Mouse (Mus musculus): ENCODE results near the gene a. TPM values are rescaled to one million over a fixed set of nuclear protein-coding genes. Genes with fewer than 3 reads are reported as not detected.
A peak's percentile ranks its signal among the peaks of the same experiment; 100 is the strongest.
"Not testable (repeated sequence)": the region's sequence is repeated elsewhere in the genome, so short reads cannot be mapped to it uniquely, and the experiment has no call there.

Gene a
- polyA plus RNA-seq, 1 experiment from 2014 or later = 17.7 TPM

DNA sequence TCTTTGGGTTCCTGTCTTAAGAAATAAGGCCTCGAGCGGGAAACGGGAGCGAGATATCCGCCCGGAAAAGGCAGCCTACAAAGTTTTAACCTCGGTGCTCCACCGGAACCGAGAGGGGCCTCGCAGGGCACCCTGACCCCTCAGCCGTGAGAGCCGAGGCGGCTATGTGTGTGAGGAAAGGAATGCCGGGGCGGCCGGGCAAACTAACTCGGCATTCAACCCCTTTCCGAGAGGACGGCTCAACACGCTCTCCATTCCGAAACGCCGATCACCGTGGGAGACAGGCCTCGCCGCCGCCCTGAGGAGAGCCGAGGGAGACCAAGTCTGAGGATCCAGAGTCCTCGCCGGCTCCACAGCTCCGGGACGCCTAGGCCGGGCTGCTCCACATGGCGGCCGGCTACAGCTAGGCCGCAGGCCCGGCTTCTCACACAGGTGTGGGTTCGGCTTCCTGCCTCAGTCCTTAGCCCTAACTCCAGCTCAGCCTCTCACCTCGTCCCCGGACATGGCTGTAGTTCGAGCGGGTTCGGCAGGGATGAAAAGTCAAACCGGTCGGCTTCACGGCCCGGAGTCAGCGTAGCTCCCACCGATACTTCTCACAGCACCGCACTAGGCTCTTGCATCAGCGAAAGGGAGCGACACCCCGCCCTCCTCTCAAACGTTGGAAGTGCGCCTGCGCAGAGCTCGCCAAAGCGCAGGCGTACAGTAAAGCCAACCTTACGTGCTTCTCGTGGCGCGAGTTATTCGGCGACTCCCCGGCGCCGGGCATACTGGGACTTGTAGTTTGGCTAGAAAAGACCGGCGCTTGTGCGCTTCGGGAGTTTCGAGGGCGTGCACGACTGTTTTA is 101.2 kb downstream of the a start, which contains the start of gene Eif2s2:
Gene Eif2s2 (minus strand): TSS at position 735 of the 844 bp plus-strand sequence.
- H3K4me2 ChIP-seq (ENCODE audit: low read depth, severe bottlenecking) = peak within 1 kb of the TSS; percentile 66
- 0% methylated on average over 75 of the region's 75 CpGs for WGBS
- H3K4me3 ChIP-seq (ENCODE audit: low read depth, low read length) = peak within 1 kb of the TSS; percentile 98
- DNase-seq (ENCODE audit: low spot score) = peak; percentile 96
- no peaks in the 10 kb centered on the region for H3K36me3 ChIP-seq (ENCODE audit: control insufficient read depth, insufficient read depth, low read length)
- peak; percentile 97 for ATAC-seq (ENCODE audit: insufficient number of reproducible peaks, low FRiP score, low TSS enrichment, low read depth)
- peak within 1 kb of the TSS; percentile 56; the same call in 1 of the 2 replicates for H3K27ac ChIP-seq (replicated peaks; ENCODE audit: low read depth, low read length)
- peak within 1 kb of the TSS; percentile 93 for H3K9ac ChIP-seq (ENCODE audit: low read length)
- H3K4me1 ChIP-seq (ENCODE audit: control insufficient read depth, insufficient read depth, low read length) = no peaks in the 10 kb centered on the region
- no peaks in the 10 kb centered on the region for H3K9me3 ChIP-seq (ENCODE audit: control insufficient read depth, low read length)
- no peaks in the 10 kb centered on the region for H3K27me3 ChIP-seq (ENCODE audit: control insufficient read depth, insufficient read depth, low read length)

DNA sequence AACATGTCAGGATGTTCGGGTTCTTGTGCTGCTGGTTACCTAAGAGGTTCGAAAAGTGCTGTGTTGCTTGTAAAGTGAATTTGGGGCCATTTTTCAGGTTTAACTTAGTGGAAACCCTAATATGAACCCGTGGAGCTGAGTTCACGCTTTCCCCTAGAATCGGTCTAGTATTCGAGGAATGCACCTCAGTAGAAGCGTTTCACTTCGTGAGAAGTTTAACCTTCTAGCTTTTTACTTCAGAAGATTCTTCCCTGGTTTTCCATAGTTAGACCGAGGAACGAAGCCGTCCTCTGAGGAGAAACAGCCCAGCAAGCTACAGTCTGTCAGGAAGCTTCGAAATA is 101.8 kb downstream of the a start:
- DNase-seq (ENCODE audit: low spot score) = no peak
- H3K27ac ChIP-seq (replicated peaks; ENCODE audit: low read depth, low read length) = no peak overlapping the region
- H3K27me3 ChIP-seq (ENCODE audit: control insufficient read depth, insufficient read depth, low read length) = no peaks in the 10 kb centered on the region
- H3K9me3 ChIP-seq (ENCODE audit: control insufficient read depth, low read length) = no peaks in the 10 kb centered on the region
- H3K4me3 ChIP-seq (ENCODE audit: low read depth, low read length) = peak overlapping the region; percentile 98
- peak overlapping the region; percentile 52 for H3K4me2 ChIP-seq (ENCODE audit: low read depth, severe bottlenecking)
- peak overlapping the region; percentile 93; the same call in 1 of the 2 replicates for H3K9ac ChIP-seq (ENCODE audit: low read length)
- no peaks in the 10 kb centered on the region for H3K4me1 ChIP-seq (ENCODE audit: control insufficient read depth, insufficient read depth, low read length)
- no peaks in the 10 kb centered on the region for H3K36me3 ChIP-seq (ENCODE audit: control insufficient read depth, insufficient read depth, low read length)
- ATAC-seq (ENCODE audit: insufficient number of reproducible peaks, low FRiP score, low TSS enrichment, low read depth) = no peak; the same call in 1 of the 2 replicates
- 13% methylated on average over 12 of the region's 12 CpGs for WGBS

DNA sequence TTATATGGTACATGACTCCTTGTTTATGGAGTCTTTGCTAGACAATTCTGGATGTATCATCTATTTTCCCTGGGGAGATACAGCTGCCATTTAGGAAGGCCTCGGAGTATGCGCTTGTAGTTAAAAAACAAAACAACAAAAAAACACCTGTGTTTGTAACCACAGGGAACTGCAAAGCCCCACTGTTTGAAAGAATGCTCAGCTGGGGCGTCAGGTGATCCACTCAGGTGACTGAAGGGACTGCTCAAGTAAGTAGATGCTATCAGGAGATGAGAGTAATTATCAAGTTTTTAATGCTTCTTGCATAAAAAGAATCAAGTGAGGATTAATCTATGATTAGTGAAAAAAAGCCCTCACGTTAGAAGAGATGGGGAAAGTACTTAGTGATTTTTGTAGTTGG is 102.3 kb downstream of the a start:
- H3K9me3 ChIP-seq (ENCODE audit: control insufficient read depth, low read length) = no peaks in the 10 kb centered on the region
- ATAC-seq (ENCODE audit: insufficient number of reproducible peaks, low FRiP score, low TSS enrichment, low read depth) (no peak), DNase-seq (ENCODE audit: low spot score) (peak; percentile 19)
- 64% methylated on average over 4 of the region's 4 CpGs for WGBS
- no peak overlapping the region for H3K4me3 ChIP-seq (ENCODE audit: low read depth, low read length)
- H3K36me3 ChIP-seq (ENCODE audit: control insufficient read depth, insufficient read depth, low read length) = no peaks in the 10 kb centered on the region
- no peaks in the 10 kb centered on the region for H3K4me1 ChIP-seq (ENCODE audit: control insufficient read depth, insufficient read depth, low read length)
- no peak overlapping the region for H3K4me2 ChIP-seq (ENCODE audit: low read depth, severe bottlenecking)
- no peaks in the 10 kb centered on the region for H3K27me3 ChIP-seq (ENCODE audit: control insufficient read depth, insufficient read depth, low read length)
- H3K27ac ChIP-seq (replicated peaks; ENCODE audit: low read depth, low read length) = no peak overlapping the region
- H3K9ac ChIP-seq (ENCODE audit: low read length) = no peak overlapping the region

GRCm38 (mm10) chr2:154899004-154899403 is 107.8 kb downstream of the a start:
- H3K4me2 ChIP-seq (ENCODE audit: low read depth, severe bottlenecking); H3K9ac ChIP-seq (ENCODE audit: low read length); H3K4me3 ChIP-seq (ENCODE audit: low read depth, low read length); ATAC-seq (ENCODE audit: insufficient number of reproducible peaks, low FRiP score, low TSS enrichment, low read depth); H3K9me3 ChIP-seq (ENCODE audit: control insufficient read depth, low read length); H3K4me1 ChIP-seq (ENCODE audit: control insufficient read depth, insufficient read depth, low read length); H3K36me3 ChIP-seq (ENCODE audit: control insufficient read depth, insufficient read depth, low read length); H3K27ac ChIP-seq (replicated peaks; ENCODE audit: low read depth, low read length); H3K27me3 ChIP-seq (ENCODE audit: control insufficient read depth, insufficient read depth, low read length): not testable (repeated sequence)
- 90% methylated on average over 8 of the region's 8 CpGs for WGBS
- peak; percentile 5 for DNase-seq (ENCODE audit: low spot score)

- H3K27me3 ChIP-seq (ENCODE audit: control insufficient read depth, insufficient read depth, low read length); H3K4me2 ChIP-seq (ENCODE audit: low read depth, severe bottlenecking); H3K4me3 ChIP-seq (ENCODE audit: low read depth, low read length); H3K9me3 ChIP-seq (ENCODE audit: control insufficient read depth, low read length); H3K36me3 ChIP-seq (ENCODE audit: control insufficient read depth, insufficient read depth, low read length); ATAC-seq (ENCODE audit: insufficient number of reproducible peaks, low FRiP score, low TSS enrichment, low read depth); DNase-seq (ENCODE audit: low spot score); H3K9ac ChIP-seq (ENCODE audit: low read length); H3K27ac ChIP-seq (replicated peaks; ENCODE audit: low read depth, low read length); H3K4me1 ChIP-seq (ENCODE audit: control insufficient read depth, insufficient read depth, low read length): not testable (repeated sequence)
- WGBS = 86% methylated on average over 4 of the region's 4 CpGs
These were observed 108.2 kb downstream of the a start for GRCm38 (mm10) chr2:154899412-154899811.

- no peaks in the 10 kb centered on the region for H3K36me3 ChIP-seq (ENCODE audit: control insufficient read depth, insufficient read depth, low read length)
- H3K4me1 ChIP-seq (ENCODE audit: control insufficient read depth, insufficient read depth, low read length) = no peaks in the 10 kb centered on the region
- WGBS = 87% methylated on average over 3 of the region's 3 CpGs
- H3K9me3 ChIP-seq (ENCODE audit: control insufficient read depth, low read length) = no peaks in the 10 kb centered on the region
- H3K27me3 ChIP-seq (ENCODE audit: control insufficient read depth, insufficient read depth, low read length) = no peaks in the 10 kb centered on the region
- H3K27ac ChIP-seq (replicated peaks; ENCODE audit: low read depth, low read length) = no peak overlapping the region
- no peak overlapping the region for H3K4me2 ChIP-seq (ENCODE audit: low read depth, severe bottlenecking)
- ATAC-seq (ENCODE audit: insufficient number of reproducible peaks, low FRiP score, low TSS enrichment, low read depth) (no peak), DNase-seq (ENCODE audit: low spot score) (no peak)
- H3K9ac ChIP-seq (ENCODE audit: low read length) = no peak overlapping the region
- no peak overlapping the region for H3K4me3 ChIP-seq (ENCODE audit: low read depth, low read length)
These were observed 110.9 kb downstream of the a start for GRCm38 (mm10) chr2:154902111-154902510.

DNA sequence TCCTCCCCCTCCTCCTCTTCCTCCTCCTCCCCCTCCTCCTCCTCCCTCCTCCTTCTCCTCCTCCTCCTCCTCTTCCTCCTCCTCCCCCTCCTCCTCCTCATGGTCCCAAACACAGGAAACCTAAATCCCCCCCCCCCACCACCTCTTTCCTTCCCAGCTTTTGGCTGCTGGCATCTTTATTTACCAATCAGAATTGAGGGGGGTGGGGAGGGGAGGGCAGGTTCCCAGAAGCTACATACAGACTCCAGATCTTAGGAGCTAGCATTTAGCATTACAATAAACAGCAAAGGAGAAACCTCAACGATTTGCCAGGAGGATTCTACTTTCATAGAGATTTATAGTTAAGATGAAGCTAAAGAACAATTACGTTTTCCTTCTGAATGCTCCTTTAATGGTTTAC is 114.6 kb downstream of the a start:
- Histone ChIP-seq H3K9me3 (ENCODE audit: control insufficient read depth, low read length) (no peaks in the 10 kb centered on the region), H3K27ac (replicated peaks; ENCODE audit: low read depth, low read length) (no peak overlapping the region), H3K9ac (ENCODE audit: low read length) (no peak overlapping the region), H3K36me3 (ENCODE audit: control insufficient read depth, insufficient read depth, low read length) (no peaks in the 10 kb centered on the region), H3K4me1 (ENCODE audit: control insufficient read depth, insufficient read depth, low read length) (no peaks in the 10 kb centered on the region), H3K27me3 (ENCODE audit: control insufficient read depth, insufficient read depth, low read length) (no peaks in the 10 kb centered on the region), H3K4me2 (ENCODE audit: low read depth, severe bottlenecking) (no peak overlapping the region), H3K4me3 (ENCODE audit: low read depth, low read length) (no peak overlapping the region)
- 60% methylated on average over 2 of the region's 2 CpGs for WGBS
- no peak for DNase-seq (ENCODE audit: low spot score)
- no peak for ATAC-seq (ENCODE audit: insufficient number of reproducible peaks, low FRiP score, low TSS enrichment, low read depth)

DNA sequence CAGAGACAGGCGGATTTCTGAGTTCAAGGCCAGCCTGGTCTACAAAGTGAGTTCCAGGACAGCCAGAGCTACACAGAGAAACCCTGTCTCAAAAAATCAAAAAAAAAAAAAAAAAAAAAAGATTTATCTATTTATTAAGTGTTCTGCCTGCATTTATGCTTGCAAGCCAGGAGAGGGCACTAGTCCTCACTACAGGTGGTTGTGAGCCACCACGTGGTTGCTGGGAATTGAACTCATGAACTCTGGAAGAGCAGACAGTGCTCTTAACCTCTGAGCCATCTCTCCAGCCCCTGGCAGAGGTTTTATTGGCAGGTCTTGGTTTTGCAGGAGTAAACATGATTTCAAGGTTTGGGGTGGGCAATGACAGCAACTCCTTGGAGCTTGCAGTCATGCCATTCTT is 117.0 kb downstream of the a start:
- not testable (repeated sequence) for H3K9ac ChIP-seq (ENCODE audit: low read length); H3K4me1 ChIP-seq (ENCODE audit: control insufficient read depth, insufficient read depth, low read length); H3K36me3 ChIP-seq (ENCODE audit: control insufficient read depth, insufficient read depth, low read length); H3K4me2 ChIP-seq (ENCODE audit: low read depth, severe bottlenecking); H3K27me3 ChIP-seq (ENCODE audit: control insufficient read depth, insufficient read depth, low read length); H3K4me3 ChIP-seq (ENCODE audit: low read depth, low read length); DNase-seq (ENCODE audit: low spot score); H3K9me3 ChIP-seq (ENCODE audit: control insufficient read depth, low read length); ATAC-seq (ENCODE audit: insufficient number of reproducible peaks, low FRiP score, low TSS enrichment, low read depth); H3K27ac ChIP-seq (replicated peaks; ENCODE audit: low read depth, low read length)
- 8% methylated on average over 1 of the region's 2 CpGs for WGBS
